Mouse (Mus musculus) CH12.LX (cell line): ENCODE measurements at regions not wholly inside any gene's neighbourhood (a gene's known extent, or its start where the extent isn't known, plus 50 kb on each side); places are given as distances from the start of the nearest gene placed in this dataset.

Source experiments
- CHD2 ChIP-seq: IDR thresholded peaks from 2 replicates; pipeline ENCODE4 v1.6.1; 2011; ENCODE audit warnings: low read length, improper control_type of control experiment
- CTCF ChIP-seq, 2 experiments: IDR thresholded peaks in 1 of 2; conservative IDR thresholded peaks in 1 of 2; 2 replicates each; pipeline ENCODE4 v1.5.1; 2011 to 2012; ENCODE audit warnings: low read depth in 2 of 2, low read length in 2 of 2, improper control_type of control experiment in 1 of 2, inconsistent platforms in 1 of 2, mild to moderate bottlenecking in 1 of 2, moderate library complexity in 1 of 2
- ELF1 ChIP-seq: IDR thresholded peaks from 2 replicates; pipeline ENCODE4 v1.6.1; 2014; ENCODE audit warnings: low read depth, mild to moderate bottlenecking, inconsistent platforms, low read length, improper control_type of control experiment
- JUN ChIP-seq: IDR thresholded peaks from 2 replicates; pipeline ENCODE4 v1.6.1; 2011; ENCODE audit warnings: low read depth, mild to moderate bottlenecking, low read length, improper control_type of control experiment, moderate library complexity; ENCODE audit not compliant: insufficient read depth
- MAX ChIP-seq: IDR thresholded peaks from 2 replicates; pipeline ENCODE4 v1.6.1; 2011; ENCODE audit warnings: low read length, improper control_type of control experiment
- MAZ ChIP-seq: IDR thresholded peaks from 2 replicates; pipeline ENCODE4 v1.6.1; 2012; ENCODE audit warnings: low read depth, mild to moderate bottlenecking, inconsistent platforms, low read length, improper control_type of control experiment, moderate library complexity
- MYC ChIP-seq: IDR thresholded peaks from 2 replicates; pipeline ENCODE4 v1.6.1; 2011; ENCODE audit warnings: low read depth, mild to moderate bottlenecking, improper control_type of control experiment, low read length
- NELFE ChIP-seq: IDR thresholded peaks from 2 replicates; pipeline ENCODE4 v1.6.1; 2011; ENCODE audit warnings: low read depth, low read length, improper control_type of control experiment
- POLR2A ChIP-seq: IDR thresholded peaks from 2 replicates; pipeline ENCODE4 v1.6.1; 2011; ENCODE audit warnings: low read depth, mild to moderate bottlenecking, improper control_type of control experiment, low read length
- SMC3 ChIP-seq: IDR thresholded peaks from 2 replicates; pipeline ENCODE4 v1.6.1; 2011; ENCODE audit warnings: low read depth, low read length, improper control_type of control experiment
- TBP ChIP-seq: conservative IDR thresholded peaks from 2 replicates; pipeline ENCODE4 v1.6.1; 2011; ENCODE audit warnings: low read depth, low read length, improper control_type of control experiment
- ZKSCAN1 ChIP-seq: IDR thresholded peaks from 2 replicates; pipeline ENCODE4 v1.6.1; 2012; ENCODE audit warnings: low read depth, inconsistent platforms, low read length, improper control_type of control experiment, borderline replicate concordance
- ZNF384 ChIP-seq: IDR thresholded peaks from 2 replicates; pipeline ENCODE4 v1.6.1; 2012; ENCODE audit warnings: low read depth, low read length, improper control_type of control experiment, inconsistent platforms

DNA sequence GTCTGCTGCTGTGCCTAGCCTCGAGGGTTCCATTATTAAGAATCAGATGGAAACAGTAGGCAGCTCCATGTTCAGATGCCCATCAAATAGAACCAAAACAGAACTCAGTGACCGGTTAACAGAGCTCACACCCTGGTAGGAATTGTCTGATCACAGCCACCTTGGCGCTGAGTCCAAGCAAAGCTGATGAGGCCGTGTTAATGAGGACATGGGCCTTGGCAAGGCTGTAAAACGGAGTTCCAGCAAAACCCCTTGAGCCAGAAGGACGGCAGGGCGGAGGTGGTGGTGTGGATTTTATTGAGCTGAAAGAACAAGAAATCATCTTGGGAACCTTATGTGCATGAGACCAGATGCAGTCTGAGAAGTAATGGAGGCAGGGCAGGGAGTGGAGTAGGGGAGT lies 96.2 kb downstream of the Abhd5 start:
- TF ChIP-seq NELFE (no peak), MAZ (no peak), CTCF (conservative IDR thresholded peaks at IDR 0.05 in 1 of 2, IDR thresholded peaks at IDR 0.05 in 1 of 2; ENCODE audit: low read depth in 2 of 2, low read length in 2 of 2) (no peak), MYC (no peak), POLR2A (no peak), TBP (no peak), SMC3 (no peak), CHD2 (no peak), ELF1 (no peak), ZNF384 (no peak), ZKSCAN1 (no peak), MAX (no peak), JUN (no peak)
